In genomic region chr3:108158383-108159037, GRCm38 (mm10) we compare ENCODE assay signal across 9 mouse cellular contexts. TPM values are rescaled to one million over a fixed set of nuclear protein-coding genes. Genes with fewer than 3 reads are reported as not detected.
DNase-seq lines count a peak whose midpoint lies in the region; ATAC-seq and TF ChIP-seq lines count a peak whose summit lies in the region.
"Had no signal": no experiment of that assay in that cellular context is flagged by ENCODE, and none has a peak within 500 bp of the region (broad histone marks: within the 10 kb centered on the region; RNA-seq: fewer than 3 reads in every experiment).

No protein-coding gene starts in this region.

- H3K9me3 ChIP-seq in heart, postnatal 0 days (replicated peaks; ENCODE audit: control insufficient read depth, low read length) = no peaks in the 10 kb centered on the region

- intact Hi-C loops in gastrocnemius, adult 2 months (cut with DNase I) = no loop called here
- intact Hi-C loops in left cerebral cortex, postnatal 25 days (cut with DNase I) = no loop called here

- no peaks in the 10 kb centered on the region for H3K36me3 ChIP-seq in heart, postnatal 0 days (replicated peaks; ENCODE audit: control insufficient read depth, insufficient read depth, low read length)

- peak; percentile 84 for ATAC-seq in heart, postnatal 0 days (ENCODE audit: insufficient read depth, low read depth)

- peak; percentile 70 for DNase-seq in gastrocnemius, adult 2 months
- no peak for DNase-seq in gastrocnemius, postnatal 10 days
- peak; percentile 75 for DNase-seq in heart, postnatal 0 days (ENCODE audit: low spot score)
- DNase-seq in left cerebral cortex, postnatal 25 days (ENCODE audit: low spot score in 2 of 2) = peak; percentile 73 to 93
- peak; percentile 61 to 81 for DNase-seq in right cerebral cortex, postnatal 36 days (ENCODE audit: low spot score in 2 of 2)
- DNase-seq in embryo, embryonic 10.5 days (ENCODE audit: low spot score) = no peak
- DNase-seq in spleen, postnatal 10 days (ENCODE audit: low spot score in 2 of 2) = no peak
- no peak for DNase-seq in thymus, adult 18-20 months
- DNase-seq: thymus, postnatal 14 days had no signal

- H3K4me3 ChIP-seq in gastrocnemius, adult 2 months = peak overlapping the region; percentile 32; the same call in 1 of the 2 replicates
- no peak overlapping the region for H3K4me3 ChIP-seq in heart, postnatal 0 days (ENCODE audit: low read depth, low read length)

- H3K4me2 ChIP-seq in heart, postnatal 0 days (ENCODE audit: low read depth, low read length) = peak overlapping the region; percentile 21

- H3K4me1 ChIP-seq in heart, postnatal 0 days (ENCODE audit: control insufficient read depth, insufficient read depth) = peaks cover 14% of the 10 kb centered on the region

- no peak for TF ChIP-seq CTCF in gastrocnemius, adult 2 months (IDR thresholded peaks at IDR 0.05)
- no peak for TF ChIP-seq CTCF in heart, postnatal 0 days (IDR thresholded peaks at IDR 0.05; ENCODE audit: low read depth)

- H3K27ac ChIP-seq in gastrocnemius, adult 2 months = peak overlapping the region; percentile 87
- peak overlapping the region; percentile 73 for H3K27ac ChIP-seq in heart, postnatal 0 days (ENCODE audit: low read depth)

- WGBS in heart, postnatal 0 days = 29% methylated on average over 9 of the region's 9 CpGs

- no peak overlapping the region for H3K9ac ChIP-seq in heart, postnatal 0 days (replicated peaks; ENCODE audit: low read depth, low read length)

- H3K27me3 ChIP-seq in heart, postnatal 0 days (ENCODE audit: control insufficient read depth, insufficient read depth, low read length) = no peaks in the 10 kb centered on the region

- TF ChIP-seq EP300 in heart, postnatal 0 days (IDR thresholded peaks at IDR 0.05; ENCODE audit: low read depth) = peak; percentile 32; the same call in 1 of the 2 replicates

RNA-seq across cellular contexts. Expression of gene Gpr61, which starts 3.8 kb away (rescaled TPM):
- not detected for total RNA-seq in gastrocnemius, adult 2 months (2021)
- under 1 TPM; 0.14 to 0.27 TPM for total RNA-seq in gastrocnemius, postnatal 10 days (2021)
- total RNA-seq in heart, postnatal 0 days (2014; rRNA removed; ENCODE audit: low replicate concordance) = 0.04 TPM in 1 of 2 replicates, not detected in the other
- 0.05 and 0.11 TPM in 2 replicates for polyA plus RNA-seq in heart, postnatal 0 days (2015; fragmentation: Nextera tagmentation; extraction: Ambion mirVana)
- 10 to 100 TPM; 18.1 to 19.4 TPM for total RNA-seq in left cerebral cortex, postnatal 25 days (2021)

RNA-seq across cellular contexts. Expression of gene Gnai3, which starts 12.6 kb away (rescaled TPM):
- total RNA-seq in gastrocnemius, adult 2 months (2021) = 10 to 100 TPM; 12.0 to 13.8 TPM
- 10 to 100 TPM; 28.2 to 33.2 TPM for total RNA-seq in gastrocnemius, postnatal 10 days (2021)
- 30.2 and 41.0 TPM in 2 replicates for total RNA-seq in heart, postnatal 0 days (2014; rRNA removed; ENCODE audit: low replicate concordance)
- 35.8 and 37.4 TPM in 2 replicates for polyA plus RNA-seq in heart, postnatal 0 days (2015; fragmentation: Nextera tagmentation; extraction: Ambion mirVana)
- 10 to 100 TPM; 25.6 to 27.7 TPM for total RNA-seq in left cerebral cortex, postnatal 25 days (2021)

RNA-seq across cellular contexts. Expression of gene Amigo1, which starts 27.6 kb away (rescaled TPM):
- total RNA-seq in gastrocnemius, adult 2 months (2021) = 10 to 100 TPM; 21.6 to 28.3 TPM
- 10 to 100 TPM; 30.7 to 31.6 TPM for total RNA-seq in gastrocnemius, postnatal 10 days (2021)
- total RNA-seq in heart, postnatal 0 days (2014; rRNA removed; ENCODE audit: low replicate concordance) = 5.0 and 11.9 TPM in 2 replicates
- polyA plus RNA-seq in heart, postnatal 0 days (2015; fragmentation: Nextera tagmentation; extraction: Ambion mirVana) = 3.5 and 3.8 TPM in 2 replicates
- total RNA-seq in left cerebral cortex, postnatal 25 days (2021) = 10 to 100 TPM; 68.7 to 72.9 TPM

RNA-seq across cellular contexts. Expression of gene Cyb561d1, which starts 42.5 kb away (rescaled TPM):
- 1 to 10 TPM; 2.8 to 3.8 TPM for total RNA-seq in gastrocnemius, adult 2 months (2021)
- total RNA-seq in gastrocnemius, postnatal 10 days (2021) = 1 to 10 TPM; 3.5 to 4.2 TPM
- total RNA-seq in heart, postnatal 0 days (2014; rRNA removed; ENCODE audit: low replicate concordance) = 4.0 and 4.7 TPM in 2 replicates
- polyA plus RNA-seq in heart, postnatal 0 days (2015; fragmentation: Nextera tagmentation; extraction: Ambion mirVana) = 3.4 and 3.5 TPM in 2 replicates
- 10 to 100 TPM; 17.4 to 17.9 TPM for total RNA-seq in left cerebral cortex, postnatal 25 days (2021)

RNA-seq across cellular contexts. Expression of gene Atxn7l2, which starts 52.2 kb away (rescaled TPM):
- 1 to 10 TPM; 6.4 to 8.6 TPM for total RNA-seq in gastrocnemius, adult 2 months (2021)
- 10 to 100 TPM; 13.2 to 18.4 TPM for total RNA-seq in gastrocnemius, postnatal 10 days (2021)
- total RNA-seq in heart, postnatal 0 days (2014; rRNA removed; ENCODE audit: low replicate concordance) = 3.1 and 6.0 TPM in 2 replicates
- polyA plus RNA-seq in heart, postnatal 0 days (2015; fragmentation: Nextera tagmentation; extraction: Ambion mirVana) = 4.1 and 4.3 TPM in 2 replicates
- 10 to 100 TPM; 24.0 to 24.2 TPM for total RNA-seq in left cerebral cortex, postnatal 25 days (2021)

Comparison
In these comparisons a context has a peak if more than half of its experiments do, and no peak if none do; other contexts are left out.
1. DNase-seq: peak in gastrocnemius, adult 2 months (single experiment), heart, postnatal 0 days (single experiment), left cerebral cortex, postnatal 25 days (2 of 2) and right cerebral cortex, postnatal 36 days (2 of 2); none in gastrocnemius, postnatal 10 days (single experiment), embryo, embryonic 10.5 days (single experiment), spleen, postnatal 10 days (0 of 2) and thymus, adult 18-20 months (0 of 2).
2. RNA of gene Gpr61, which starts 3.8 kb away (total RNA-seq): 18.1 to 19.4 TPM in left cerebral cortex, postnatal 25 days; 0.14 to 0.27 TPM in gastrocnemius, postnatal 10 days, not detected in gastrocnemius, adult 2 months and 0.04 TPM in heart, postnatal 0 days; every median in the first group is over 10 times any median in the second.